Mouse (Mus musculus) embryonic facial prominence, embryonic 10.5 days (tissue): ENCODE measurements at regions not wholly inside any gene's neighbourhood (a gene's known extent, or its start where the extent isn't known, plus 50 kb on each side); places are given as distances from the start of the nearest gene placed in this dataset.
"Not testable (repeated sequence)": the region's sequence is repeated elsewhere in the genome, so short reads cannot be mapped to it uniquely, and the experiment has no call there.

Experiments used
- DNase-seq: peaks from one replicate; pipeline ENCODE4 v3.0.0-alpha.2; 2017; ENCODE audit warnings: low spot score
- H3K27ac ChIP-seq: fragments of 300-500 bp; sonication (generic); replicated peaks from 2 replicates; pipeline ENCODE4 v1.5.1; 2016; ENCODE audit warnings: mild to moderate bottlenecking
- H3K27me3 ChIP-seq: fragments of 300-500 bp; sonication (generic); replicated peaks from 2 replicates; pipeline ENCODE4 v1.6.1; 2016; ENCODE audit warnings: low read depth, mild to moderate bottlenecking; ENCODE audit not compliant: poor library complexity, severe bottlenecking
- H3K36me3 ChIP-seq: fragments of 300-500 bp; sonication (generic); replicated peaks from 2 replicates; pipeline ENCODE4 v1.6.1; 2016; ENCODE audit warnings: mild to moderate bottlenecking, moderate library complexity
- H3K4me1 ChIP-seq: fragments of 300-500 bp; sonication (generic); 2 replicates; pipeline ENCODE4 v1.6.1; 2016
- H3K4me3 ChIP-seq: fragments of 300-500 bp; sonication (generic); 2 replicates; pipeline ENCODE4 v1.5.1; 2016; ENCODE audit warnings: mild to moderate bottlenecking, moderate library complexity
- H3K9me3 ChIP-seq: fragments of 300-500 bp; sonication (generic); 2 replicates; pipeline ENCODE4 v1.6.1; 2016; ENCODE audit warnings: mild to moderate bottlenecking
- WGBS: fragments of 180-500 bp; shearing (Covaris S2); methylation state at CpG from one replicate; pipeline ENCODE4 v1.1.7; 2016; 5-methylcytosine and 5-hydroxymethylcytosine counted together

DNA sequence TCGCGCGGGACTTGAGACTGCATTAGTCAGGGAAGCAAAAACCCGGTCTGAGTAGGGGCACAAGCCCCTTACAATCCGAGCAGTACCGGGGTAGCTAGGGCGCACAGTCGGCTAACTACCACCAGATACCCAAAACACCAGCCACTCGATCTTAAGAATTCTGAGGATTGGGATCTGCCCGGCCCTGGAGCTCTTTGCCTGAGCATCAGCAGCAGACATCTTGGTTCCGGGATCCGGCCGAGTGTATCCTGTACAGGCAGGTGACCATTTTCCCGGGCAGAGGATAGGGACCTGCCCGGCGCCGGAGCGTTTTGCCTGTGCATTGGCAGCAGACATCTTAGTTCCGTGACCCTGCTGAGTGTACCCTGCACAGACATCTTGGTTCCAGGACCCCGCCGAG lies 66.7 kb upstream of the Zfp960 start:
- 83% methylated on average over 21 of the region's 21 CpGs for WGBS
- H3K27me3 ChIP-seq: not testable (repeated sequence)

DNA sequence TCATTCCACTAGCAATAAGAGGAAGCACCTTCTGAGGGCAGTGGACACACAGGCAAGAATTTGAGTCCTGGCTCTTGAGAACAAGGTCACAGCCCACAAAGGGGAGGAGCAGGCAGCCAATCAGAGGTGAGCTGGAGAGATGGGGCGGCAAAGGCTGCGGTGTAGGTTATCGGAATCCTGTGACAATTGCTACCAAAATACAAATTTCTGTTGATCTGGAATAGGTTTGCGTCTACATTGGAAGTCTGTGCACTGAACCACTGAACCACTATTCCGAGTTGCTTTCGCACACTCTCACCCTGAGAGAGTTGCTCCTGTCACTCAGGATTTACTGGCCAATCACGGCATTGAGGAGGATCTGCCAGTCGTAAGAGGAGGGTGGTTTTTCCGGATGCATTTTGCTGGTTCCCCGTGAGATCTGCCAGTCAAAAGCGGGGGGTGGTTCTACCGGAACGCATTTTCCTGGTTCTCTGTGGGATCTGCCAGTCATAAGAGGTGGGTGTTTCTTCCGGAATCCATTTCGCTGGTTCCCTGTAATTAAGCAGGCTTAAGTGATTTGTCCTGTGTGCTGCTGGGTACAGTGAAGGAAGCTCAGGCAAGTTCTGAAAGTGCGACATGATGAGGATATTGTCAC lies 59.2 kb upstream of the Zfp960 start:
- peak; percentile 88 for DNase-seq
- peak overlapping the region; percentile 60 for H3K4me3 ChIP-seq
- H3K27ac ChIP-seq, H3K36me3 ChIP-seq, H3K4me1 ChIP-seq, H3K27me3 ChIP-seq: not testable (repeated sequence)
- H3K9me3 ChIP-seq: peaks cover 12% of the 10 kb centered on the region; the same call in 1 of the 2 replicates
- WGBS: 2% methylated on average over 16 of the region's 16 CpGs

More for the DNA sequence above, 66.7 kb upstream of the Zfp960 start:
- H3K36me3 ChIP-seq, H3K27ac ChIP-seq, H3K4me1 ChIP-seq, H3K4me3 ChIP-seq, DNase-seq: not testable (repeated sequence)
- H3K9me3 ChIP-seq: peaks cover 26% of the 10 kb centered on the region

DNA sequence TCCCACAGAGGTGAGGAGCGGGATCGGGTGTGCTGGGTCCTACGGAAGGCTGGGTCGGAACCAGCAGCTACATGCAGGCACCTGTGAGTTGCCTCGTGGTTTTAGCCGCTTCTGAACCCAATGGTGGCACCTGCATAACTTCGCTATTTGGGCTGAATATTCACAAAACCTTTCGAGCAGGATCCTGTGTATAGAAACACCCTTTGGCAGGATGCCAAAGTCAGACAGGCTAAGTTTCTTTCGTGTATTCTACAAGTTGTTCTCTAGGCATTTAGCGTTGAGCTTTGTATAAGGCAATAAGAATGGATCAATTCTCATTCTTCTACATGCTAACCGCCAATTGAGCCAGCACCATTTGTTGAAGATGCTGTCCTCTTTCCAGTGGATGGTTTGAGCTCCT lies 58.6 kb upstream of the Zfp960 start:
- not testable (repeated sequence) for H3K36me3 ChIP-seq, H3K27ac ChIP-seq, H3K27me3 ChIP-seq, H3K4me1 ChIP-seq
- peak; percentile 13 for DNase-seq
- Histone ChIP-seq H3K4me3 (peak overlapping the region; percentile 60), H3K9me3 (peaks cover 16% of the 10 kb centered on the region; the same call in 1 of the 2 replicates)
- 9% methylated on average over 11 of the region's 11 CpGs for WGBS
